Mouse (Mus musculus) liver (tissue): ENCODE data around the gene Rpl31.

ENCODE experiments used
- DNase-seq: peaks from one replicate; pipeline ENCODE4 v3.0.0-alpha.2; 2020; ENCODE audit warnings: mixed read lengths

The Rpl31 gene

DNA sequence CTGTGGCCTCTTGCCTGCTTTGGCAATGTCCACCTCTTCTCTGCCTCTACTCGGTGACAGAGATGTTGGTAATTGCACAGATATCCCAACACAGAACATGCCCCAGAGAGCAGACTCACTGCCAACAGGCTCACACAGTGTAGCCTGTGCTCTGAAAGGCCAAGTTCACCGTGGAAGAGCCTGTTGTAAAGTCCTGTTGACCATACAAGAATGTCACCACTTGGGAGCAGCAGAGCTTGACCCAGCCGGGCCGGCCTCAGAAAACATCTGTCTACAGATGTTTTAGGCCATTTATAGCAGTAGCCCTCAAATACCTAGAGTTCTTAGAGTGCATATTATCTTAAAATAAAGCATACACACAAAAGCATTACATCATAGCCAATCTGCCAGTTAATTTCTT lies 39.5 kb downstream of the Rpl31 start:
- DNase-seq: no peak

DNA sequence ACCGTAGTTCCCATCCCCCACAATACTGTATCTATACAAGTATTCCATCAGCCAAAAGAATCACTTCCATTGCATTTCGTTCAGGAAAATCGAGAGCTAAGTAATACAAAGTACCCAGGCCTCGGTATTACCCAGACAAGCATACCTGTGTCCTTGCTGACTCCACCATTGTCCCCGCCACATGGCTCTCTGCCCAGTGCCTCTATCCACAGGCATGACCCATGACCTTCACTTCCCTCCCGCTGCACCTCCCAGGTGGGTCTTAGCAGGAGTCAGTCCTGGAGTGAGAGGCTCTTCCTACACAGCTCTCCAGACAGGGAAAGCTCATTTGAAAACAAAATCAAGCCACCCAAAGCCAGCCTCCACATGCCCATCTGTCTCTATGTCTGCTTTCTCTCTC lies 40.5 kb downstream of the Rpl31 start:
- no peak for DNase-seq

DNA sequence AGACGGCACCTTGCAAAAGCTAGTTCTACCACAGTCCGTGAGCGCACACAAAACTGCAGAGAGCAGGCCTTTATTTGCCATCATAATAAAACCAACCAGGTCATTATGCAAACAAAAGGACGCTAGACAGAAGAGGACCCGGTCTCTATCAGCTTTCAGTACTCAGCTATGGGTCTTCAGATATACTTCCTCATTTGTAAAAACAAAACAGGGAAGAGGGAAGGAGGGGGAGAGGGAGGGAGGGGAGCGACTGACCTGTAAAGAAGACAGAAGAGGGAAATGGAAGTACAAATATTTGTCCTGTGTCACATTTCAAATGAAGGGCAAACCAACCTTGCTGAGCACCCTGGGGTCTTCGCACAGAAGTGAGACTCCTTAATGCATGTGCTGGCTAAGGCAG lies 41.0 kb downstream of the Rpl31 start:
- DNase-seq: no peak

DNA sequence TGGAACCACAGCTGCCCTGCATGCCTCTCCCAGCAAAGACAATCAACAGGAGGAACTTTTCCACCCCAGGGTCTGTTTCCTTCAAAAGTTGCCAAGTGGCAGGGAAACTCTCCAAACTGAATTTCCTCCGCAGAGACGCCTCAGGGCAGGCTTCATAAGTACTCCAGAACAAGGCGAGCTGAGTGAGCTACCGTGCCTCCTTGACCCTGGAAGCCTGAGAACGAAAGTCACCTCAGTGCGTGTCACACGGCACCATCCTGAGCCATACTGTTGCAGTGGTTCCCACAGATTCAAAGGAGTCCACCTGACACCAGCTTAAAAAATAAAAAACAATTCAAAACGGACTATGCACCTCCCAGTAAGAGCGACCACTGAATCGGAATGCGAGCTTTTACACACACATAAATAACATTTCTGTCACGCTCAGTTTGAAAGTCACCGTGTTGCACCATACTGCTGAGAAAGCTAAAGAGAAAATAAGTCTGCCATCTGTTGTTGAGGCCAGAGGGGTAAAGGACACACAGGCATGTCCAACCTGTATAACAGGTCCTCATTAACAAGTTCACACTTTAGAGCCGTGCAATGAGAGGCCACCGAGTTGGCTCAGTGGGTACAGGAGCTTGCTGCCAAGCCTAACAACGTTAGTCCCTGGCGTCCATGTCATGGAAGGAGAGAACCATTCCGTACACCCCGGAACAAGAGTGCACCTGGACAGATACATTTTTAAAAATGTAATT lies 42.6 kb downstream of the Rpl31 start:
- DNase-seq: no peak

DNA sequence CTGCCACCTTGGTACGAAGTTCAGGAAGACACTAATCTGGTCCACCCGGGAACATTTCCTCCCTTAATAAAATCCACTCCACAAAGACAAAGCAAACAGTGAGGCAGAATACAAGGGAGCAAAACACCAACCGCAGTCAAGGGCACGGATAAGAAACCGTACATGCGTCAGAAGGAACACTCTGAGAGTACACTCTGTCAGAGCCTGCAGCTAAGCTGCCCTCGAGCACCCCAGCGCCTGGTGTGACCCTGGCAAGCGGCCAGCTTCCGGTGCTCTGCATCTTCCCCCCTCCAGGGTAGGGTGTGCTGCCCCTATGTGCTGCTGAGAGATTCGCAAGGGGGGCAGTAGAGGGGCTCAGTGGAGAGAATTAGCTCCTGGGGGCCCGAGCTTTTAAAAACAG lies 50.2 kb downstream of the Rpl31 start:
- DNase-seq: peak; percentile 24

DNA sequence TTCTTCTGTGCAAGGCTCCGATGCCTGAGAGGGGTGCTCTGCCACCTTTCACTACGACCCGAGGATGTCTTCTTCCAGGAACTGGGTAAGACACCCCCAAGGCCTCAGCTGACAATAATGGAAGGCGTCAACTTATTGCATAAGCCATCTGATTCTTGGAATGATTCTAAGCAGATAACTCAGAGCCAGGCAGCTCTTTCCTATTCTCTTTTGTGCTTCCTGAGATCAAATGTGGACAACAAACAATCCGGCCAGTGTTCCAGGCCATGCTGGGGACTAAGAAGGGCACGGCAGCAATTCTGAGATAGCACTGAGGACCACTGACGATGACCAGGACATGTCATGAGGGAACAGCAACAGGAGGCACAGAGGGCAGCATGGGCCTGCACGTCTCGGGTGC lies 51.2 kb downstream of the Rpl31 start:
- DNase-seq: no peak

DNA sequence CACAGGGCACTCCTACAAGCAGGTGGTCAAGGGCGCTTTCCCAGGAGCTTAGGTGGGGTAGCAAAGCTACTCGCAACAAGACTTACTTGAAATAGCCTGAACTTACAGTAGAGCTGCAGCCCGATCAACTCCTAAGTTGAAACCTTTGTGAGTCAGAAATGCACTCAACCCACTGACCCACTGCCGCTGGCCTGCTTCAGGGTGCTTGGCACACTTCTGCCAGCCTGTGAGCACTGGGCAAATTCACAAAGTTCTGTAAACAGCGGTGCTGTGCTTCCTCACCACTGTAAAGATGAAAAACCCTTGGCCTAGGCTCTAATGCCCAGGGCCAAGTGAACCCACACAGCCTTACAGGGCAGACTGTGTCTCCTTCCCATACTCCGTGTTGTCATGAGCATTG lies 53.3 kb downstream of the Rpl31 start:
- DNase-seq: no peak
